Mouse (Mus musculus): ENCODE measurements around the gene Slc6a16.
"Not testable (repeated sequence)": the region's sequence is repeated elsewhere in the genome, so short reads cannot be mapped to it uniquely, and the experiment has no call there.

Slc6a16 gene

GRCm38 (mm10) chr7:45253806-45254205 lies 12.9 kb downstream of the Slc6a16 start:
- no peak for DNase-seq (ENCODE audit: low spot score in 2 of 2)

DNA sequence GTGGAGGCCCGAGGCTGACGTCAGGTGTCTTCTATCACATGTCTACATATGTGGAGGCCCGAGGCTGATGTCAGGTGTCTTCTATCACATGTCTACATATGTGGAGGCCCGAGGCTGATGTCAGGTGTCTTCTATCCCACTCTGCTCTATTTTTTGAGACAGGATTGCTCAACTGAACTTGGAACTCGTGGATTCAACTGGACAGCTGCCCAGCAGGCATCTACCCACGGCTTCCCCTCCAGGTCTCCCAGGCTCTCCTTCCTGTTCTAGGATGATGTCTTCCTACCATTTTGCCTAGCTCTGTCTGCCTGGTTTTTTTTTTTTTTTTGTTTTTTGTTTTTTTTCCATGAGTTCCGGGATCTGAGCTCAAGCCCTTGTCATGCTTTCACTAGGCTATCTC lies 14.9 kb downstream of the Slc6a16 start:
- DNase-seq (ENCODE audit: low spot score in 2 of 2) = not testable (repeated sequence)

DNA sequence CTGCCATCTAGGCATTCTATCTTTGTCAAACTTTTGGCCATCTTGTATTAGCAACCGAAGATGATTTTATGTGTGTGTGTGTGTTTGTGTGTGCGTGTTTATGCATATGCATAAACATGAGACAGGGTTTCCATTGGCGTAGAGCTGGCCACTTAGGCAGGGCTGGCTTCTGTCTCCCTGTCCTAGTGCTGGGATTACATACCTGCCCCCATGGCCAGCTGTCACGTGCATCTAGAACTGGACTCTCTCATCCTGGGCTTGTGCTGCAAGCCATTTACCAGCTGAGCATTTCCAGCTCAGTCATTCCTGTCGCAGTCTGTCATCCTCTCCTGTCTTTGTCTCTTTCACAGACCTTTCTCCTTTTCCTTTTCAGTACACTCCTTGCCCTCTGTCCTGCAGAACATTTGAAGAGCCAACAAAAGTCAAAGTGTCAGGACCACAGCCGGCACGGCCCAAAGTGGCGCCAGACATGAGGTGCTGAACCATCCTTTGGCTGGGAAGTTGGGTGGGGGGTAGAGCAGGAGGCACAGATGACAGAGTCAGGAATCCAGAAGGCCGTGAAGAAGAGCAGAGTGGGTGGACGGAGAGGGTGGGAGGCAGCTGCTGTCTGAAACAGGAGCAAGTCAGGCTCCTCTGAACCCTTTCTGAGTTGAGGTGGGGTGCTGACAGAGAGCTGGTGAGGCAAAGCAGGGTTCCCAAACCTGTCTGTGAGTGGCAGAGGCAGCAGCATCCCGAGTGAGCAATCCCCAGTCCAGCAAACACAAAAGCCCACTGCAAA lies 16.4 kb downstream of the Slc6a16 start:
- DNase-seq (ENCODE audit: low spot score in 2 of 2) = no peak

- no peak for DNase-seq (ENCODE audit: low spot score in 2 of 2)
Observed at GRCm38 (mm10) chr7:45259281-45259680, 18.4 kb downstream of the Slc6a16 start.

GRCm38 (mm10) chr7:45262266-45262665 lies 21.4 kb downstream of the Slc6a16 start:
- no peak for DNase-seq (ENCODE audit: low spot score in 2 of 2)

DNA sequence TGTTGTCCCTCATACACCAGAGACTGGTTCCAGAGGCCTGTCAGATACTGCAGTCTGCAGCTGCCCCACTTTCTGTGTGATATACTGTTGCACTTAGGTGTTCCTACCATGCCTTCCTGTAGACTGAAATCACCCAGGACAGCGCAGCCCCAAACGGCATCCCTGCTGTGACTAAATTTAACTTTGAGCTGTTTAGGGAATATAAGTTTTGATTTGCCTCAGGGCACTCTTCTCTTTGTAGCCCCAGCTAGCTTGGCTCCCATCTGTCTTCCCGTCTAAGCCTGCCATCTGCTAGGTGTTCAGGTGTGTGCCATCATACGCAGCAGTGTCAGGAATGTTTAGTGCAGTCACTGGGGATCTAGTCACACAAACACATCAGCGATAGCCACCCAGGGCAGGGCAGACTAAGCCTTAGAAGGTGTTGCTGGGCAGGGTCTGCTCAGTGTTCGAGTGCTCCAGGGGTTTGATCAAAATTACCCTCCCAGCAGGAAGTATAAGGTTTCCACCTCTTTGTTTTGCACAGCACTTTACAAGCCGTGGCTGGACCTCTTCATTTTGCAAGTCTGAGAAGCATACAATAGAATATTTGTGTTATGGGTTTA lies 22.2 kb downstream of the Slc6a16 start:
- no peak for DNase-seq (ENCODE audit: low spot score in 2 of 2)

GRCm38 (mm10) chr7:45264348-45264747 lies 23.5 kb downstream of the Slc6a16 start:
- DNase-seq (ENCODE audit: low spot score in 2 of 2) = no peak

- DNase-seq (ENCODE audit: low spot score in 2 of 2) = no peak
Observed at GRCm38 (mm10) chr7:45265518-45265917, 24.6 kb downstream of the Slc6a16 start.

DNA sequence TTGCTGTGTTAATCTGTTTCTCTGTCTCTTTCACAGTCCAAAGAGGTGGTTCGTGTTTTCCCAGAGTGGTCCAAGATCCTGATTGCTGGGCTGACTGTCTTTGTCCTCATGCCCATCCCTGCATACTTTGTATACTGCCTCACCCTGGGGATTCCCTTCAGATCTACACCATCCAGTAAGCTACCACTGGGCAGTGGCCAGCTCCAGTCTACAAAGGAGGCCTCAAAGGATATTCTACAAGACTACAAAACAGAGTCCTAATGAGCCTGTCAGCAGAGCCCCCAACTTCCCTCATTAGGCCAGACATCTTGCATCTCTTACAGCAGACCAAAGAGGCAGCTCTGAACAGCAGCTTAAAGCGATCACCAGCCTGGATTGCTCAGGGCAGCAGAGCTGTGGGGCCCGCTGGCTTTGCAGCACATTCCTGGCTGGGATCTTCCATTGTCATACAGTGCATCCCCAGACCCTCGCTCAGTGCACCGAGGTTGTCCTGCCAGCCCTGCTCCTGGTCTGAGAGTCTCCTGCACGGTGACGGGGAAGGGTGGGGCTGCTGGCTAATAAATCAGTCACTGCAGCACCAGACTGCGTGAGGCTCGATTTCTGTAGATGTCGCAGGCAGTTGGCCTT lies 32.0 kb downstream of the Slc6a16 start:
- DNase-seq (ENCODE audit: low spot score in 2 of 2) = no peak

GRCm38 (mm10) chr7:45273672-45274071 lies 32.8 kb downstream of the Slc6a16 start:
- no peak for DNase-seq (ENCODE audit: low spot score in 2 of 2)

GRCm38 (mm10) chr7:45277136-45277760 lies 36.4 kb downstream of the Slc6a16 start, which contains the start of gene Slc6a21:
Gene Slc6a21 (plus strand): TSS chr7:45277513.
- peak; percentile 58 to 75 for DNase-seq (ENCODE audit: low spot score in 2 of 2)

DNA sequence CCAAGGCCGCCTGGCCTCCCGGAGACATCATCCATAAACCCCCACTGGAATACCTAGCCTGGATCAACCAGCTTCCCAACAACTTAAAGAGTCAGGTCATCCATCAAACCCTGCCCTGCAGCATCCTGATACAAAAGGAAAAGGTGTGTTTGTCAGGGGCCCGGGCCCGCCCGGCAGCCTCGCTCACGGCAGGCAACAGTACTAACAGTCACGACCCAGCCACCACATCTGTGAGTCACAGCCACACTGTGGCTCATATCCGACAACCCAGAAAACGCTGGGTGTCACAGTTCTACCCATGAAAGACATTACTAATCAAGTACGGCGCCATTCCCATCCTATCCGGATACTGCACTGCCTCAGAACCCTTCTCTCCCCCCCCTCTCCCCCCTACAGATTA lies 45.6 kb downstream of the Slc6a16 start:
- DNase-seq (ENCODE audit: low spot score in 2 of 2) = no peak

- no peak for DNase-seq (ENCODE audit: low spot score in 2 of 2)
Observed at GRCm38 (mm10) chr7:45296626-45297025, 55.7 kb downstream of the Slc6a16 start.

DNA sequence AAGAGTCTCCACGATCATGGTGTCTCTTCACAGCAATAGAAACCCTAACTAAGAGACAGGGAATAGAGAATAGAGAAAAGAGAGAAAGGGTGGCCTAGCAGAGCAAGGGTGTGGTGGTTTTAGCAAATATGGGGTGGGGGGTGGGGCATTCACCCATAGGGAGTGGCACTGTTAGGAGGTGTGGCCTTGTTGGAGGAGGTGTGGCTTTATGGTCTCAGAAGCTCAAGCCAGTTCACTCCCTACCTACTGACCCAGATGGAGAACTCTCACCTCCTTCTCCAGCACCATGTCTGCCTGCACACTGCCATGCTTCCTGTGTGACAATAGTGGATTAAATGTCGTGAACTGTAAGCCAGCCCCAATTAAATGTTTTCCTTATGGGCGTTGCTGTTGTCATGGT lies 56.7 kb downstream of the Slc6a16 start:
- DNase-seq (ENCODE audit: low spot score in 2 of 2) = no peak

GRCm38 (mm10) chr7:45299752-45300151 lies 58.9 kb downstream of the Slc6a16 start:
- peak in 1 of 2 experiments; percentile 48 for DNase-seq (ENCODE audit: low spot score in 2 of 2)

GRCm38 (mm10) chr7:45300270-45300669 lies 59.4 kb downstream of the Slc6a16 start:
- peak in 1 of 2 experiments; percentile 41 for DNase-seq (ENCODE audit: low spot score in 2 of 2)

DNA sequence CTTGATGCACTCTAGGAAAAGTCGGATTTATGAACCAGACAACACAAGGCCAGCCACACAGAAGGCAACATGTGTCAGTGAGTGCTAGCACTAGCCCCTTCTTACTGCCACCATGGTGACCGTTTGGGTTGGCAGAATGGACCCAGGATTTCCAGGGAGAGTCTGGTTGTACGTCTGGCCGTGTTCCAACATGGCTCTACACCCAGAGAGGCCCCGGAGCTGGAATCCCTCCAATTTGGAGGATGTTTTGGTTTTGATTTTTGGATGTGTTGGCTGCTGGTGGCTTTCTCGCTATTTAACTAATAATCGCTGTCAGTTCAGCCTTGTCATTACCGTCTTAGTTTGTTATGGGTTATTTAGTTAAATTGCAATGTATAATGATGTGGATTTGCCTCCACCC lies 61.7 kb downstream of the Slc6a16 start:
- DNase-seq (ENCODE audit: low spot score in 2 of 2) = no peak

DNA sequence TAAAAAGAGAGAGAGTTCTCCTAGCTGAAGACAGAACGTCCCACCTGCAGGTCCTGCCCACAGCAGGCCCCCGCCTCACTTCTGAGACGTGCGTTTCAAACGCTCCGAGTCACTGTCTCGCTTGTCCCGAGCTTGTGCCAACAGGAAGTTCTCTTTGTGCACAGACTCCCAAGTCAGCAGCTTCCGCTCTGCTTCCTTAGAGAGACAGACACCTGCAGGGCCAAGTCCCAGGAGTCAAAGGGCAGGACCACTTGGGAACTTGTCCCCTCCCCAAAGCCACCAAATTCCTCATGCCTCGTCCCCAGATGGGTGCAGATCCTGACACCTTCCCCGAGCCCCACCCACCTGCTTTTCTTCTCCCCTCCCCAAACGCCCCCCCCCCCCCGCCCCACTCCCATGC lies 64.0 kb downstream of the Slc6a16 start:
- no peak for DNase-seq (ENCODE audit: low spot score in 2 of 2)

DNA sequence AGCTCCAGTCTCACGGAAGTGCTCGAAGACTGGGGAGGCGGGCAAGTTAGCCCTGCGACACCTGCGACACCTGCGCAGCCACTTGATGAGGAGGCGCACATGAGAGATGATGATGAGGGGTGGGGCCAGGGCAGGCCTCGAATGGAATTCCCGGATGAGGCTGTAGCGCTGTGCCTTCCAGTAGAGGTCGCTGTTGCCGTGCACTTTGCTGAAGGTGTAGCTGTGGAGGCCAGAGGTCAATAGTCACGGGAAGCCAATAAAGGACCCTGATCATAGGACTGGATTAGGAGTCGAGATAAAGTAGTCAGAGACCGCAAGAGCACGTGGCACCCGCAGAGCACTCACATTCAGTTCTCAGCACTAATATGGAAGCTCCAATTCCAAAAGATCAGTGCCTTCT lies 64.4 kb downstream of the Slc6a16 start:
- DNase-seq (ENCODE audit: low spot score in 2 of 2) = peak; percentile 49 to 72

DNA sequence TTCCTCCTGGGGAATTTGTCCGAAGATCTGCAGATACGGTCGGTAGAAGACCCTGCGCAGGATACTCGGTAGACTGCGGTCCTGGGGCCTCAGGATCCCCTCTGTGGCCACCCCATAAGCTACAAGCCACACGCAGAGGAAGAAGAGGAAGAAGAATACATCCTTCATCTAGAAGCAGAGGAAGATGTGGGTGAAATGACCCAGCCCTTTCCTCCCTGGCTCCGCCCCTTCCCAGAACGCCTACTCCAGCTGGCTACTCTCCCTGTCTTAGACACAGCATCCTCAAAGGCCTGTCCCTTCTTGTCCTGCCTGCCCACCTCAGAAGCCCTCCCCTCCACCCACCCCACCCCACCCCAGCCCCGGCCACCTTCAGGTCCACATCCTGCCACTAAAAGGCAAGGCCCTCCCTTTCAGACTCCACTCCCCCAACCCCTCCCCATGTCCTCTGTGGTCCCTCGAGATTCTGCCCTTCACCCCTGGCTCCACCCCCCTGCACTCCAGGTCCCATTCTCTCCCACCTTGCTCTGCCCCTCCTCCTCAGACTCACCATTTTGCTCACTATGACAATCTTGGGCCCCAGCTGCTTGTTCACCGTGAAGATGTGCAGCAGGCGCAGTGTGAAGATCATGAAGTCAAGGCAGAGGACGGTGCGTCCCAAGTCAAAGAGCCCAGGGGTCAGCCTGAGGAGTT lies 67.8 kb downstream of the Slc6a16 start:
- DNase-seq (ENCODE audit: low spot score in 2 of 2) = no peak

DNA sequence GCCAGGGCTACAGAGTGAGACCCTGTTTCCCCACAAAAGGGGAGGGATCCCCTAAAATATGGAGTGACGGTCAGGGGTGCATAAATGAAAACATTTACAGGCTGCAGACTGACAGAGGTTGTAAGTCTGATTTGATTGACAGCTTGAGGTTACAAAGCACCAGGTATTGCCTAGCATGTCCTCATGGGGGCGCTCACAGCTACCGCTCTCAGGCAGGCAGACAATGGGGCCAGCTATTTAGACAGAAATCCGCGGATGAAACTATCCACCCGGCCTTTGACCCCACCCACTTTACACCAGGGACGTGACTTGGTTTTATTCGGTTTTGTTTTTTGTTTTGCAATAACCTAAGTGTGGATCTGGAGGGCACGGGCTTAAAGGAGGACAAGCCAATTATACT lies 68.6 kb downstream of the Slc6a16 start:
- DNase-seq (ENCODE audit: low spot score in 2 of 2) = peak in 1 of 2 experiments; percentile 33

GRCm38 (mm10) chr7:45312023-45312422 lies 71.1 kb downstream of the Slc6a16 start:
- no peak for DNase-seq (ENCODE audit: low spot score in 2 of 2)

Data from urinary bladder, postnatal 4 days (tissue).